Mouse (Mus musculus) liver, embryonic 11.5 days (tissue): Measurements from ENCODE around the gene Nmi. TPM values are rescaled to one million over a fixed set of nuclear protein-coding genes. Genes with fewer than 3 reads are reported as not detected.

Source experiments
- ATAC-seq: fragments of 200-750 bp; cut with Nextera tagmentation; replicated peaks from 2 replicates; pipeline ENCODE4 v1.8.0; 2017; ENCODE audit warnings: moderate number of reproducible peaks, mild to moderate bottlenecking, moderate TSS enrichment, moderate library complexity; ENCODE audit not compliant: low FRiP score
- DNase-seq: peaks from one replicate; pipeline ENCODE4 v3.0.0-alpha.2; 2017; ENCODE audit warnings: low spot score
- H3K27ac ChIP-seq: fragments of 300-500 bp; sonication (generic); 2 replicates; pipeline ENCODE4 v1.5.1; 2014; ENCODE audit warnings: mild to moderate bottlenecking, low read depth, low read length, control low read depth
- H3K27me3 ChIP-seq: fragments of 300-500 bp; sonication (generic); replicated peaks from 2 replicates; pipeline ENCODE4 v1.6.1; 2014; ENCODE audit warnings: low read length, mixed read lengths; ENCODE audit not compliant: control insufficient read depth, insufficient read depth
- H3K36me3 ChIP-seq: fragments of 300-500 bp; sonication (generic); 2 replicates; pipeline ENCODE4 v1.6.1; 2014; ENCODE audit warnings: mild to moderate bottlenecking, low read length, moderate library complexity, mixed read lengths; ENCODE audit not compliant: control insufficient read depth, insufficient read depth
- H3K4me1 ChIP-seq: fragments of 300-500 bp; sonication (generic); replicated peaks from 2 replicates; pipeline ENCODE4 v1.6.1; 2014; ENCODE audit warnings: low read length, mixed read lengths; ENCODE audit not compliant: control insufficient read depth, insufficient read depth
- H3K4me2 ChIP-seq: fragments of 300-500 bp; sonication (generic); 2 replicates; pipeline ENCODE4 v1.6.1; 2014; ENCODE audit warnings: mild to moderate bottlenecking, control low read depth, moderate library complexity
- H3K4me3 ChIP-seq: fragments of 300-500 bp; sonication (generic); 2 replicates; pipeline ENCODE4 v1.5.1; 2014; ENCODE audit warnings: low read depth, low read length, control low read depth
- H3K9ac ChIP-seq: fragments of 300-500 bp; sonication (generic); 2 replicates; pipeline ENCODE4 v1.6.1; 2014; ENCODE audit warnings: low read depth, low read length, control low read depth
- H3K9me3 ChIP-seq: fragments of 300-500 bp; sonication (generic); 2 replicates; pipeline ENCODE4 v1.6.1; 2016; ENCODE audit warnings: low read length, inconsistent platforms, mixed read lengths; ENCODE audit not compliant: control insufficient read depth
- WGBS: fragments of 180-500 bp; shearing (Covaris S2); extraction: QIAGEN DNeasy Blood & Tissue Kit; methylation state at CpG from one replicate; pipeline ENCODE4 v1.1.7; 2014; 5-methylcytosine and 5-hydroxymethylcytosine counted together
- polyA plus RNA-seq: library from polyadenylated mRNA; unstranded; fragments of >200 nt; fragmentation: Nextera tagmentation; extraction: Ambion mirVana; gene quantifications from 2 replicates; pipeline ENCODE4 v1.2.1, GENCODE M21; 2014

The Nmi gene
- polyA plus RNA-seq, 1 experiment from 2014 or later, result 11.8 TPM

GRCm38 (mm10) chr2:51989559-51989958, 16.3 kb upstream of the Nmi start:
- no peak overlapping the region for H3K4me2 ChIP-seq
- no peak overlapping the region for H3K9ac ChIP-seq
- no peaks in the 10 kb centered on the region for H3K9me3 ChIP-seq
- WGBS, result 56% methylated on average over 2 of the region's 2 CpGs
- H3K27me3 ChIP-seq, result no peaks in the 10 kb centered on the region
- H3K36me3 ChIP-seq, result no peaks in the 10 kb centered on the region
- no peak overlapping the region for H3K4me3 ChIP-seq
- no peaks in the 10 kb centered on the region for H3K4me1 ChIP-seq
- DNase-seq (no peak), ATAC-seq (no peak)
- H3K27ac ChIP-seq, result no peak overlapping the region

GRCm38 (mm10) chr2:51986695-51987094, 13.4 kb upstream of the Nmi start:
- no peaks in the 10 kb centered on the region for H3K4me1 ChIP-seq
- no peaks in the 10 kb centered on the region for H3K9me3 ChIP-seq
- no peak overlapping the region for H3K4me2 ChIP-seq
- H3K36me3 ChIP-seq, result no peaks in the 10 kb centered on the region
- H3K4me3 ChIP-seq, result no peak overlapping the region
- 87% methylated on average over 5 of the region's 5 CpGs for WGBS
- ATAC-seq (no peak), DNase-seq (no peak)
- H3K9ac ChIP-seq, result no peak overlapping the region
- no peak overlapping the region for H3K27ac ChIP-seq
- no peaks in the 10 kb centered on the region for H3K27me3 ChIP-seq

- WGBS, result 74% methylated on average over 9 of the region's 9 CpGs
- H3K4me2 ChIP-seq, result no peak overlapping the region
- H3K36me3 ChIP-seq, result no peaks in the 10 kb centered on the region
- no peak for ATAC-seq
- DNase-seq, result no peak
- H3K9ac ChIP-seq, result no peak overlapping the region
- H3K9me3 ChIP-seq, result no peaks in the 10 kb centered on the region
- no peaks in the 10 kb centered on the region for H3K4me1 ChIP-seq
- no peaks in the 10 kb centered on the region for H3K27me3 ChIP-seq
- H3K27ac ChIP-seq, result no peak overlapping the region
- H3K4me3 ChIP-seq, result no peak overlapping the region
Observed at GRCm38 (mm10) chr2:51986157-51986556, 12.9 kb upstream of the Nmi start.

GRCm38 (mm10) chr2:51985241-51985640, 11.9 kb upstream of the Nmi start:
- Histone ChIP-seq H3K4me2 (no peak overlapping the region), H3K4me1 (no peaks in the 10 kb centered on the region), H3K27ac (no peak overlapping the region), H3K36me3 (no peaks in the 10 kb centered on the region), H3K9ac (no peak overlapping the region), H3K27me3 (no peaks in the 10 kb centered on the region), H3K4me3 (no peak overlapping the region), H3K9me3 (no peaks in the 10 kb centered on the region)
- DNase-seq, result no peak
- 85% methylated on average over 10 of the region's 10 CpGs for WGBS
- ATAC-seq, result no peak

GRCm38 (mm10) chr2:51982288-51982687, 9.0 kb upstream of the Nmi start:
- DNase-seq (no peak), ATAC-seq (no peak; the same call in 1 of the 2 replicates)
- H3K27ac ChIP-seq, result no peak overlapping the region
- H3K9ac ChIP-seq, result no peak overlapping the region
- no peaks in the 10 kb centered on the region for H3K9me3 ChIP-seq
- no peaks in the 10 kb centered on the region for H3K4me1 ChIP-seq
- H3K27me3 ChIP-seq, result no peaks in the 10 kb centered on the region
- 47% methylated on average over 13 of the region's 13 CpGs for WGBS
- peak overlapping the region; percentile 45 for H3K4me2 ChIP-seq
- no peaks in the 10 kb centered on the region for H3K36me3 ChIP-seq
- H3K4me3 ChIP-seq, result peak overlapping the region; percentile 5; the same call in 1 of the 2 replicates

GRCm38 (mm10) chr2:51981630-51982029, 8.3 kb upstream of the Nmi start:
- H3K27ac ChIP-seq, result no peak overlapping the region
- H3K9ac ChIP-seq, result no peak overlapping the region
- H3K4me1 ChIP-seq, result no peaks in the 10 kb centered on the region
- no peak for ATAC-seq
- H3K4me2 ChIP-seq, result peak overlapping the region; percentile 45
- no peak for DNase-seq
- no peak overlapping the region; the same call in 1 of the 2 replicates for H3K4me3 ChIP-seq
- H3K9me3 ChIP-seq, result no peaks in the 10 kb centered on the region
- no peaks in the 10 kb centered on the region for H3K36me3 ChIP-seq
- H3K27me3 ChIP-seq, result no peaks in the 10 kb centered on the region
- WGBS, result 30% methylated on average over 11 of the region's 11 CpGs

- no peaks in the 10 kb centered on the region for H3K27me3 ChIP-seq
- H3K4me2 ChIP-seq, result peak overlapping the region; percentile 68
- DNase-seq (peak; percentile 69), ATAC-seq (peak; percentile 84)
- no peaks in the 10 kb centered on the region; the same call in 1 of the 2 replicates for H3K9me3 ChIP-seq
- no peaks in the 10 kb centered on the region for H3K4me1 ChIP-seq
- H3K27ac ChIP-seq, result peak overlapping the region; percentile 53
- H3K36me3 ChIP-seq, result no peaks in the 10 kb centered on the region
- peak overlapping the region; percentile 75 for H3K9ac ChIP-seq
- H3K4me3 ChIP-seq, result peak overlapping the region; percentile 65
- 3% methylated on average over 40 of the region's 40 CpGs for WGBS
Observed at GRCm38 (mm10) chr2:51972641-51973409, 469 bp downstream of the Nmi start.

- no peaks in the 10 kb centered on the region for H3K4me1 ChIP-seq
- peak overlapping the region; percentile 65 for H3K4me3 ChIP-seq
- peak; percentile 41 for DNase-seq
- WGBS, result 31% methylated on average over 5 of the region's 5 CpGs
- H3K27ac ChIP-seq, result no peak overlapping the region
- H3K4me2 ChIP-seq, result peak overlapping the region; percentile 68
- H3K9ac ChIP-seq, result peak overlapping the region; percentile 75; the same call in 1 of the 2 replicates
- no peaks in the 10 kb centered on the region for H3K36me3 ChIP-seq
- H3K27me3 ChIP-seq, result no peaks in the 10 kb centered on the region
- no peaks in the 10 kb centered on the region; the same call in 1 of the 2 replicates for H3K9me3 ChIP-seq
- peak; percentile 35; the same call in 1 of the 2 replicates for ATAC-seq
Observed at GRCm38 (mm10) chr2:51972142-51972541, 1.2 kb downstream of the Nmi start.

- no peak for DNase-seq
- H3K4me3 ChIP-seq, result no peak overlapping the region
- no peaks in the 10 kb centered on the region; the same call in 1 of the 2 replicates for H3K9me3 ChIP-seq
- no peaks in the 10 kb centered on the region for H3K4me1 ChIP-seq
- no peak overlapping the region for H3K27ac ChIP-seq
- H3K27me3 ChIP-seq, result no peaks in the 10 kb centered on the region
- WGBS, result 97% methylated on average over 4 of the region's 4 CpGs
- no peak overlapping the region for H3K9ac ChIP-seq
- no peak overlapping the region for H3K4me2 ChIP-seq
- no peak for ATAC-seq
- no peaks in the 10 kb centered on the region for H3K36me3 ChIP-seq
Observed at GRCm38 (mm10) chr2:51970897-51971296, 2.4 kb downstream of the Nmi start.
